Mouse (Mus musculus): ENCODE data around the gene Irf2bp2.
"Not testable (repeated sequence)": the region's sequence is repeated elsewhere in the genome, so short reads cannot be mapped to it uniquely, and the experiment has no call there.

Gene Irf2bp2

GRCm38 (mm10) chr8:126602641-126603040 lies 8.9 kb upstream of the Irf2bp2 start:
- DNase-seq (ENCODE audit: low read depth, low spot score) = no peak

DNA sequence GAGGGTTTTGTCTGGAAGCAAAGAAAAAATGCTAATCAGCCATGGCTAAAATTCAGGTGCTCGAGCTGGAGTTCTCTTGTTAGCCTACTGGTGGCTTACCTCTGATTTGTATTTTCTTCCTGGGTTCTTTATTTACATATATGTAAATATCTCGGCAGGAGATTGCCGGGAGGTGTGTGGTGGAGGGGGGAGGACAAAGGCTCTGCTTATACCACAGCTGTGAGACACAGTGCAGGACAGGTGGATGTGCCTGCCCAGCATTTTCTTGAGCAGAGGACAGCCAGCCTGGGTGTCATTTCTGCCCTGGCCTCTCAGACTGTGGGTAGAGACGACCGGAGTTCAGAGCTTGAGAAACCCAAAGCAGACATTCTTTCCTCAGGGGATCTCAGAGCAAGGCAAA lies 7.5 kb upstream of the Irf2bp2 start:
- no peak for DNase-seq (ENCODE audit: low read depth, low spot score)

DNA sequence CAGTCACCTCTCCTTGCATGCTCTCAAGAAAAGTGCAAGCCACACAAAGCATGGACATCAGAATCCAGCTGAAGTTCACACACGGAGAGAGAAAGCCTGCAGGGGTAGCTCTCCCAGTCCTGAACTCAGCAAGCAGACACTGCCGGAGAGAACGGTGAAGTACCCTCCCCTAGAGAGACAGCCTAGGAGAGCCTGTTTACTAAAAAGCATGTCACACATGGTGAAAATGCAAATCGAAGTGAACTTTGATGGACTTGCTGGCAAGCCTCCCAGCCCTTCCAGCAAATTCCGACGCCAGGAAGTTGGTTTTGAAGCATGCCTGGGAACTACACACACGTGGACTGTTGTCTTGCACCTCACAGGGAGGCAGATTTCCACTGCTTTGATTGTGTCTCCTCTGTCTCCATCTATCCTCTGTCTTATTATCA lies 7.0 kb upstream of the Irf2bp2 start:
- no peak for DNase-seq (ENCODE audit: low read depth, low spot score)

DNA sequence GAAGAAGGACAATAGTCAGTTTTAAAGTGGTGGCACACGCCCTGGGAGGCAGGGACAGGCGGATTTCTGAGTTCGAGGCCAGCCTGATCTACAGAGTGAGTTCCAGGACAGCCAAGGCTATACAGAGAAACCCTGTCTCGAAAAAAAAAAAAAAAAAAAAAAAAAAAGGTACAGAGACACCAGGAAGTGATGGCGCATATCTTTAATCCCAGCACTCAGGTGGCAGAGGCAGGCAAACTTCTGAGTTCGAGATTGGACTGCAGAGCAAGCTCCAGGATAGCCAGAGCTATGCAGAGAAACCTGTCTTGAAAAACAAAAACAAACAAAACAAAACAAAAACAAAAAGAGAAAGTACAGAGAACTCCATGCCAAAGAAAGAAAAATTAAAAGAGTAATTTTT lies 6.6 kb upstream of the Irf2bp2 start:
- not testable (repeated sequence) for DNase-seq (ENCODE audit: low read depth, low spot score)

DNA sequence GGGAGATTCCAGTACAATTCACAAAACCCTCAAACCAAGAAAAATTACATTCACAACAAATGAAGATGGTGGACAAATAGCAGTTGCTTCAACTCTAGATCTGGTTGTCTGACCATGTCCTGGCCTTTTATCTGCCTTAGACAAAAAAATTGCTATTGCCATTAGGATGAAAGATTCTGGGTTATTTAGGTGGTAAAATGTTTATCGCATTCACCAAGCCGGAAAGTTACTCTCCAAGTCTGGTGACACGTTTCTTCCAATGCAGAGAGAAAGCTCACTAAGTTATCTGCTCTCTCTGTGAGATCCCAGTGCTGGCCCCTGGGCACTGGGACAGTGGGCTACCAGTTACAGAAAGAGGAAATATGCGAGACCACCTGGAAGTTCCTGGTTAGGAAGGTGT lies 5.5 kb upstream of the Irf2bp2 start:
- DNase-seq (ENCODE audit: low read depth, low spot score) = no peak

DNA sequence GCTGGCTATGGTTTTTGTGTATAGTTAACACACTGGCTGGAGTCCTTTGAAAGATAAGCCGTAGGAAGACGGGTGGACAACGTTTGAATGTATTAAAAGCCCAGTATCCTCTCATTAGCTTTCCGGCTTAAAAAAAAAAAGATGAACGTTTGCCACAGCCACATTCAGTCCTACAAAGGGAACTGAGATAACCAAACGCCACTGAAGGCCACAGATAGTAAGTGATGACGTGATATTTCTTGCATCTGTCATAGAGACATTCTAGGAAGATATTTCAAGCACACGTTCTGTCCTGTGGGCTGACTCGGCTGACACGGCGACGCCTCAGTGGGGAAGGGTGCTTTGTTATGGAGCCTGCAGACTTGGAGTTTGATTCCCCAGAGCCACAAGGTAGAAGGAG lies 4.4 kb upstream of the Irf2bp2 start:
- DNase-seq (ENCODE audit: low read depth, low spot score) = no peak

GRCm38 (mm10) chr8:126596721-126597120 lies 2.9 kb upstream of the Irf2bp2 start:
- DNase-seq (ENCODE audit: low read depth, low spot score) = no peak

GRCm38 (mm10) chr8:126596097-126596634 lies 2.4 kb upstream of the Irf2bp2 start:
- peak; percentile 84 for DNase-seq (ENCODE audit: low read depth, low spot score)

GRCm38 (mm10) chr8:126595204-126596061 lies 1.6 kb upstream of the Irf2bp2 start:
- DNase-seq (ENCODE audit: low read depth, low spot score) = peak; percentile 83

DNA sequence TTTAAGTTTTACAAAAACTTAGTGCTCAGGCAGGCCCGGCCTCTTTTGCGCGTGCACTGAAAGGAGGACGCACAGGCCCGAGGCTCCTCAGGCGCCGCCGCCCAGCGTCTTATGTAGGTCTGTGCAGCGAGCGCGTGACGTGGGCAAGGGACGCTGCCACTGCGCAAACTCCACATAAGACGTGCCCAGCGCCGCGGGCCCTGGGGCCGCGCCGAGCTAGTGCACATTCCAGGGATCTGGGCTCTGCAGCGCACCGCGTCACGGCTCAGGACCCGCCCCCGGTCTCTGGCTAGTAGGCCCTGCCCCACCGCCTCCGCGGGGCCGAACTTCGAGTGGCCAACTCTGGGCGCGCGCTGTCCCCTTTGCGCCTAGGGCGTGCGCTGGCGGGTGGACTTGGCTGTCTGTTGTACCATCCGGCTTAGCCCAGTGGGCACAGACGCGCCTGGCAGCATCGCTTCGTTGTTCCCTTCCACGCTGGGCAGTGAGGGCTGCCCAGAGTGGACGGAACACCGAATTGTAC lies 755 bp upstream of the Irf2bp2 start:
- DNase-seq (ENCODE audit: low read depth, low spot score) = peak; percentile 99

GRCm38 (mm10) chr8:126592771-126593571 lies 815 bp downstream of the Irf2bp2 start:
- peak; percentile 69 for DNase-seq (ENCODE audit: low read depth, low spot score)

GRCm38 (mm10) chr8:126592381-126592770 lies 1.4 kb downstream of the Irf2bp2 start:
- DNase-seq (ENCODE audit: low read depth, low spot score) = peak; percentile 59

DNA sequence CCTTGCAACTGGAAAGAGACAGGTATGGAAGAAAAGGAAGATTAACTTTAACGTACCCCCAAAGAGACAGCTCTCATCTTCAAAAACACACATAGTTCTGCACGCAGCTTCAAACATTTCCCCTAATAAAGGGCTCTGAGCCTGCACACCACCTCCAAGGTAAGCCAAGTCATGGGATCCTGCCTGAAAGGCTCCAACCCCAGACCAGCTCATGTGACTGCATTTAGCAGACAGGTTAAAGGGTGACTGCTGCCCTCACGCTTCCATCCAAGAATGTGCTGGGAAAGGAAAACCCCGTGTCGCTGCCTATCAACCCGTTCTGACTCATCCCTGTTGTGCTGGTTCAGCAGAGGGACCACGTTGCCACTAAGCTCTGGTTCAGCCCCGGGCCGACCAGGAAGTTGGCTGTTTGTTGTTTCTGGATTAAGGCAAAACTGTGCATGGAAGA lies 1.9 kb downstream of the Irf2bp2 start:
- DNase-seq (ENCODE audit: low read depth, low spot score) = peak; percentile 81

GRCm38 (mm10) chr8:126591141-126591820 lies 2.5 kb downstream of the Irf2bp2 start:
- DNase-seq (ENCODE audit: low read depth, low spot score) = peak; percentile 62

DNA sequence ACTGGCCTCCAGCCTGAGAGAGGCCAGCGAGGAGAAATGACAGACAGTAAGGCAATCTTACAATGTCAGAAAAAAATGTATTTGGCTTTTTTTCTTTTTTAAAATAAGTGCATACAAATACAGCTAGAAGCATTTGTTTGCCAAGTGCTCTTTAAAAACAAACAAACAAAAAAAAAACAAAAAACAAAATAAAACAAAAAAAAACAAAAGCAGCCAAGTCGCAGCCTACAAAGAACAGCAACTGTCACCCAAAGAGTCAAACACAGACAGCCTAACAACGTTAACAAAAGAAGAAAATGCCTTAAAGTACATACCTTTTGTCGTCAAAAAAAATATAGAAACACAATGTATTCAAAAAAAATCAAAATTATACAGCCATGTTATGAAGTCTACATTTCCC lies 3.2 kb downstream of the Irf2bp2 start:
- DNase-seq (ENCODE audit: low read depth, low spot score) = no peak

GRCm38 (mm10) chr8:126590024-126590529 lies 3.7 kb downstream of the Irf2bp2 start:
- DNase-seq (ENCODE audit: low read depth, low spot score) = peak; percentile 83

DNA sequence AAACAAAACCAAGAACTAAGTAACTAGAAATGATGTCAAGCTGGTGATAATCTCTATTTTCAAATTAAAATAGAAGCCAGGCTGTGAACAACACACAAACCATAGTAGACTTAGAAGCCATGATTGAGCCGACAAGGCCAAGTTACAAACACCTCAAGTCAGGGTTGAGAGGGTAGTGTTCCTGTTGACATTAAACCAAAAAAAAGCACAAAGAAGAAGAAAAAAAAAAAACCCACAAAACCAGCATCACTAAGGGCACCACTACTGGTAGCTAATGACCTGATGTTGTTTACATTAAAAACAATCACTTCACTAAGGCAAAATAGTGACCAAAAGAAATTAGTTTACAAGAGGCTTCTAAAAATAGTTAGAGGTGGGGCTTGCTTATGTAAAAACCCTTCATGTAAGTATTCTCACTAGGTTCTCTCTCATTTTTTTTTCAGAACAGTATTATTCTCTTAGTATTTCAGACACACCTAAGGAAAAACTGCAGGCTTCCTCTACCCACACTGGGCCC lies 4.2 kb downstream of the Irf2bp2 start:
- peak; percentile 60 for DNase-seq (ENCODE audit: low read depth, low spot score)

DNA sequence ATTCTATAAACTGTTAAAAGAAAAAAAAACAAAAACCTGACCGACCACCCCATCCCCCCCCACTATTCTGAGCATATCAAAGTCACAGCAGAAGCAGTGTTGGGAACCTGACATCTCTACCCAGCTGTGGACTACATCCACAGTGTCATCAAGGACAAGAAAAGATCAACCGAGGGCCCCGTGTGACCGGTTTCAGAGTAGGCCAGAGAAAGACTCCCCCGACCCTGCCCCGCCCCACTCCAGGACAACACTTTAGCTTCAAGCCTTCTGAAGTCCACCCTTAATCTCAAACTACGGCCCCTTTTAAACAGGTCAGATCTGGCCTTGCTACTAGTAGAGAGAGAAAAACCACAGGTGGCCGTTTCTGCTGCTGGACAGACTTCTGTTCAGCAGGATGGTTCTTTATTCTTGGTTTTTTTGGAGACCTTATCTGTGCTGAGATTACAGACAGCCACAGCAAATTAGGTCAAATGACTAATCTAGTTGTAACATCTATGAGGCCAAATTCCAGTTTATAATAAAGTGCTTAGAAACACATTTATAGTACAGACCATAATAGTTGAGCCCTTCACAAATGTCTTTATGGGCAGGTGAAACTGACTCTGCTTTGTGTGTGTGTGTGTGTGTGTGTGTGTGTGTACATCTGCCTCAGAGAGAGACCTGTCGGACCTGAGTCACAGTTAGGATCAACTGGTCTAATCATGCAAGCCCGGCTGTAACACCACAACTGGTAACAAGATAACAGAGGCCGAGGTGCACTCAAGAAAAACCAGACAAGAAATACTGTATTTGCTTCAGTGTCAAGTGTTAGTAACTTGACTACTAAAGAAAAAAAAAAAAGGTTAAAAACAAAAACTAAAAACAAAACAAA lies 4.9 kb downstream of the Irf2bp2 start:
- DNase-seq (ENCODE audit: low read depth, low spot score) = peak; percentile 50

GRCm38 (mm10) chr8:126587836-126588503 lies 5.8 kb downstream of the Irf2bp2 start:
- DNase-seq (ENCODE audit: low read depth, low spot score) = no peak

Measured in CD4-positive helper T cell, adult 2 months (primary cell).